ENCODE assay signal across 6 mouse cellular contexts in genomic region chr13:89383619-89384190, GRCm38 (mm10).
A peak's percentile ranks its signal among the peaks of the same experiment; 100 is the strongest.
DNase-seq lines count a peak whose midpoint lies in the region; TF ChIP-seq lines count a peak whose summit lies in the region.
"Not testable (repeated sequence)": the region's sequence is repeated elsewhere in the genome, so short reads cannot be mapped to it uniquely, and the experiment has no call there.

No protein-coding gene starts in this region.

- H3K79me2 ChIP-seq in MEL (ENCODE audit: control insufficient read depth, insufficient read depth, low read length, poor library complexity) = not testable (repeated sequence)

- TF ChIP-seq CTCF in MEL (IDR thresholded peaks at IDR 0.05 in 2 of 3, conservative IDR thresholded peaks at IDR 0.05 in 1 of 3; ENCODE audit: control insufficient read depth in 1 of 3, insufficient read depth in 1 of 3, low read depth in 2 of 3, low read length in 3 of 3, poor library complexity in 1 of 3, severe bottlenecking in 1 of 3) = not testable (repeated sequence)

- peak; percentile 36 to 89; a peak in 2 of 4 replicates for TF ChIP-seq POLR2A in MEL (IDR thresholded peaks at IDR 0.05; ENCODE audit: control insufficient read depth in 1 of 2, insufficient read depth in 1 of 2, low read depth in 1 of 2, low read length in 2 of 2, poor library complexity in 1 of 2)

- TF ChIP-seq EP300 in MEL (IDR thresholded peaks at IDR 0.05; ENCODE audit: low read depth in 1 of 2, low read length in 2 of 2) = not testable (repeated sequence)

- not testable (repeated sequence) for H3K27me3 ChIP-seq in MEL (ENCODE audit: control insufficient read depth in 1 of 2, insufficient read depth in 2 of 2, low read length in 2 of 2)

- H3K4me3 ChIP-seq in MEL (ENCODE audit: control insufficient read depth in 1 of 2, insufficient read depth in 1 of 2, low read depth in 2 of 2, low read length in 2 of 2) = peak overlapping the region; percentile 75 to 79

- not testable (repeated sequence) for TF ChIP-seq RAD21 in MEL (IDR thresholded peaks at IDR 0.05; ENCODE audit: low read depth, low read length)

- not testable (repeated sequence) for H3K9me3 ChIP-seq in MEL (replicated peaks; ENCODE audit: insufficient read depth, low read length)

- H3K9ac ChIP-seq in MEL (ENCODE audit: control insufficient read depth, low read depth, low read length, poor library complexity, severe bottlenecking) = peak overlapping the region; percentile 75

- DNase-seq in CD4-positive helper T cell, adult 2 months (ENCODE audit: low read depth, low spot score) = peak; percentile 8
- peak; percentile 88 for DNase-seq in MEL (ENCODE audit: low read depth, low spot score)
- DNase-seq in NIH3T3 (ENCODE audit: low read depth) = peak; percentile 2
- peak; percentile 93 for DNase-seq in heart, adult 11 months
- DNase-seq in layer of hippocampus, adult 9-11 months = peak; percentile 51
- DNase-seq in lung, postnatal 36 days = peak; percentile 1

- peaks cover 4 to 11% of the 10 kb centered on the region in 2 experiments for H3K4me1 ChIP-seq in MEL (ENCODE audit: control insufficient read depth in 1 of 2, insufficient read depth in 2 of 2, low read length in 2 of 2)

- peak overlapping the region; percentile 87 for H3K27ac ChIP-seq in MEL (ENCODE audit: control insufficient read depth, low read depth, low read length)

- peaks cover 0 to 25% of the 10 kb centered on the region in 2 experiments; a peak in 2 of 4 replicates for H3K36me3 ChIP-seq in MEL (ENCODE audit: control insufficient read depth in 1 of 2, insufficient read depth in 2 of 2, low read length in 2 of 2)

TF ChIP-seq in MEL, 35 proteins besides CTCF, POLR2A, EP300 and RAD21:
- TF ChIP-seq TBP (IDR thresholded peaks at IDR 0.05; ENCODE audit: low read depth, low read length) (peak; percentile 97), ETS1 (IDR thresholded peaks at IDR 0.05; ENCODE audit: low read depth, low read length) (peak; percentile 71), ZMIZ1 (IDR thresholded peaks at IDR 0.05; ENCODE audit: low read depth, low read length) (peak; percentile 91), MYC (IDR thresholded peaks at IDR 0.05; ENCODE audit: low read depth, low read length) (0 out of 2 replicates have a peak, but pooled peaks have one; percentile 52), MAX (IDR thresholded peaks at IDR 0.05; ENCODE audit: low read length) (peak; percentile 54; the same call in 1 of the 2 replicates), POLR2AphosphoS2 (IDR thresholded peaks at IDR 0.05; ENCODE audit: low read length) (peak; percentile 74; the same call in 1 of the 2 replicates), MXI1 (IDR thresholded peaks at IDR 0.05; ENCODE audit: low read depth, low read length) (peak; percentile 75; the same call in 1 of the 2 replicates), NELFE (IDR thresholded peaks at IDR 0.05; ENCODE audit: low read depth, low read length) (peak; percentile 71), TCF12 (IDR thresholded peaks at IDR 0.05; ENCODE audit: low read depth, low read length) (peak; percentile 41; the same call in 1 of the 2 replicates), NRF1 (IDR thresholded peaks at IDR 0.05; ENCODE audit: insufficient read depth, low read depth, low read length, poor library complexity, severe bottlenecking) (peak; percentile 30; the same call in 1 of the 2 replicates)

Comparison
In these comparisons a context has a peak if more than half of its experiments do, and no peak if none do; other contexts are left out.
1. Peak in every context shown above with its lines: DNase-seq, H3K4me3 ChIP-seq and H3K27ac ChIP-seq.
2. DNase-seq: peak in every context shown above with its lines; median percentile 93 in heart, adult 11 months; 88 in MEL; 51 in layer of hippocampus, adult 9-11 months; 8 in CD4-positive helper T cell, adult 2 months; 2 in NIH3T3; 1 in lung, postnatal 36 days.